Mouse (Mus musculus) adrenal gland, adult 18-20 months (tissue): ENCODE data around the gene Dlgap1. TPM values are rescaled to one million over a fixed set of nuclear protein-coding genes. Genes with fewer than 3 reads are reported as not detected.
A peak's percentile ranks its signal among the peaks of the same experiment; 100 is the strongest.

Source experiments
- DNase-seq, 2 experiments: peaks; one replicate each; pipeline ENCODE4 v3.0.0; 2021 to 2022; ENCODE audit warnings: low spot score in 2 of 2
- total RNA-seq, 2 experiments: library from RNA; stranded (reverse); gene quantifications; 1 replicate in 1 of 2; 2 replicates in 1 of 2; pipeline ENCODE4 v1.2.3; 2021

Gene Dlgap1
- total RNA-seq, 2 experiments from 2014 or later: 21.6 to 40.4 TPM

DNA sequence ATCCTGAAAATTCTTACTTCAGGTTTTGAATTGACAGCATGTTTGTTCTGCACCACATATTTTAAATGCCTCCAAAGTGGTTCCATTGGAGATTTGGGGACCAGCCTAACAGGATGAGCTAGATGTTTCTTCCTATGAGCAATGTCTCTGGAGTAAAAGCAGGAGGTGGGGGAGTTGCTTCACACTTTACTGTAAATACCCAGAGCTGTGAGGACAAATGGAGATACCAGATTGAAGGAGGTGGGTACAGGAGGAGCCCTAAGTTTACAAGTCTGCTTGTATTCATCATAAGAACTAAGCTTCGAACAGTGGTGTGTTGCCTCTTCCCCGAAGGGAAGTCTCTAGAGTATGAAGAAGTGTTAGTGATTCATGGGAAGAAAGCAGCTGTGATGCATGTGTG lies 201.0 kb downstream of the Dlgap1 start:
- no peak for DNase-seq

DNA sequence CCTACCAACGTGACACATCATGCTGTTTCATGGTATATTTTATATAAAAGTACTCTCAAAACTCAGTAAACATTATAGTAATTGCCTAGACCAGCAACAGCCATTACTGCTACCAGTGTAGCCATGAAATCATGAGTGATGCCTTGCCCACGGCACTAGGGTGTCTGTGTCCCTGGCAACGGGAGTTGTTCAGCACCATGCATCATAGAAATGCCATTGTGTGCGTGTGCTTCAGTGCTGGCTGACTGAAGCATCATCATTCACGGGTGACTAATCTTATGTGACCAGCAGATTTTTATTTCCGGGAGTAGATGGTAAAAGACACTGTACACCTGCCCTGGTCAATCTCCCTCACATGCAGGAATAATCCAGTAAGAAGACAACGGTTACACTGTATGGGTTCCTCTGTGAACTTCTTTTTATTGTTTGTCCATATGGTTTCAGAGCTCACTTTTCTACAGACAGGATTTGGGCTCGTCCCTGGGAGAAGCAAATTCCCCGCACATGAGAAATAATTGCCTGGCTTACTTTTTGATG lies 203.7 kb downstream of the Dlgap1 start:
- DNase-seq: no peak

DNA sequence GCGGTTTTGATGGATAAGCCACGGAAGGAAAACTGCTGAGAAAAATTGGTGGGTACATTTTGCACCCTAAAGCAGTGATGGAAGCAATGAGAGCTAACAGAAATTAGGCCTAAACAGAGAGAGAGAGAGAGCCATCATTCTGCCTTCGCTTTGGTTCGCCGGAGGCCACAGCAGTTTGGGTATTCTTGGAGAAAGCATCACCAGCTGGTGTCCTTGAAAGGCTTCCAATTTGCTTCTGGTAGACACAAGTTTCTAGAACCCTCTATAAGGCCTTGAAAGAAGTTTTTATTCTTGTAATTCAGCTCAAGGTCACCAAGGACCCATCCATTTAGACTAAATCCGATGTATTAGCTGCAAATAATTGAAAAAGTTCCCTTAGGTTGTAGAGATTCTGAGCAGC lies 205.0 kb downstream of the Dlgap1 start:
- no peak for DNase-seq

DNA sequence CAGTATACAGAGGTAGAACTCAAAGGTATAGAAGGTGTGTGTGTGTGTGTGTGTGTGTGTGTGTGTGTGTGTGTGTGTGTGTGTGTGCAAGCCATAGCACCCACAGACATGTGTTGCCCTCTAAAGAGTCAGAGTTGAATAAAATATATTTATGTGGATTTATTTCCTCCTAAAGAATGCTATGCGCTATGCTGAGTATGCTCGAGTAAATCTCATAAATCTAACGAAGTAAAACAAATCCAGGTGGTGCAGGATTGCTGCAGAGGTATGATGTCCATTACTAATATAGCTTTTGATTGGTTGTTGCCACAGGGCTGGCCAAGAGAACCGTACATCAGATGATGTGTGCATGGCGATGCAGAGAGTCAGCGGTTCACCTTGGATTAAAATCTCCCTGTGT lies 222.4 kb downstream of the Dlgap1 start:
- no peak for DNase-seq

DNA sequence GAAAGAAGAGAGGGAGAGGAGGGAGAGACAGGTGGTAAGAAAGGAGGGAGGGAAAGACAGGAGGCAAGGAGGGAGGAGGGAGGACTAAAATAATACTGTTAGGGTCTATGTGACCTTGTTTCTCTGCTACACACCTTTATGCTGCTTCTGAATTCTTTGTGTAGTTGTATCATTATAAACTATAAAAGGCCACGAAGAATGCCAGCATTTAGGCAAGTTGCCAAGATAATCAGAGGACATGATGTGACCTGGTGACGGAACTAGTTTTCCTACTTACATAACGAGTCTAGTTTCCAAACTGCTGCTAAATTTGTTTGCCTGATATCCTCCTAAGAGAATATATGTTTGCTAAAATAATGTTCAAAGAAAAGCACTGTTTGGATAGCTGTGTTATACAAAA lies 254.0 kb downstream of the Dlgap1 start:
- no peak for DNase-seq

DNA sequence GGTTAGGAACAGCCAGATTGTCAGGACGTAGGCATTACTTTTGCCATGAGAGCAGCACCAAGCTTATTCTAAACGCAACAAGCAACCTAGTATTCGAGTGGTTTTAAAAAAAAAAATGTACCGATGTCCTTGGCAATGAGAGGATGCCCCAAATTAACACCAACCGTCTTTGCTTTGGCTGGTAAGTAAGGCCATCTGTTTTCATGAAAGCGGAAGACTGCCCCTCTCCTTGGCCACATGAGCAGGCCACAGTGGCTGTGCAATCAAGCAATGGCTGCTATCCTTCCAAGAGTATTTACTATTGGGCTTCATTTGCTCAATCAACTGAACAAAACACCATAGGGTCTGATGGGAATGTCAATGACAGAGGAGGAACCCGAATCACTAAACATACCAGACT lies 278.5 kb downstream of the Dlgap1 start:
- no peak for DNase-seq

DNA sequence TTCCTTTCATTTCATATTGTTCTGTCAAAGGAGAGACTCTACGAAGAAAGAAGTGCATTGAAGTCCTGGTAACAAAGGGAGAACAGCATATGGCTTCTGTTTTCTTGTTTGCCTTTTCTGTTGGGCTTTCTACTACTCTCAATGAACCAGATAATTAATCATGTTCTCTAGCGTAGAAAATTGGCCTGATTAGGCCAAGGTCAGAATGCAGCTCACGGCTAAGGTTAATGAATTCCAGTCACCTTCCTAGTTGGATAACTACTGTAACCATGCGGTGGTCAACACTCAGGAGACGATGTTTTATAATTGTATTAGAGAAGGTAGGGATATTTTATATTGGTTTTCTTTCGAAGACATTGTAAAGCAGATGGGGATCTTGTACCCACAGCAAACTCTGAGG lies 279.4 kb downstream of the Dlgap1 start:
- no peak for DNase-seq

DNA sequence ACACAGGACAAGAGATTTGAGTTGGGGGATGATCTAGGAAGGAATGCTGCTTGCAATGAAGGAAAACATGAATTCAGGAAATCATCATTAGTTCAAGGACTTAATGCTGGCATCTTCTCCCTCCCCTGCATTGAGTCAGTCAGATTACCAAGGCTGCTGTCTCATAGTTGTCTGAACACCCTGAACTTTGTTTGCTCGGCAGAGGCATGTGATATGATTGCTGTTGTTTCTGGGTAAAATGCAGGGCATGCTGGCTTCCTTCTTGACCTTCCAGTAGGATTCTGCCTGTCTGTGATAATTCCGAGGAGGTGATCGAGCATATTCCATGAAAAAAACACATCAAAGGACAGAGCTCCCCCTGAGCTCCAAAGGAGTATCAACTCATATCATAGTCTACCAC lies 283.6 kb downstream of the Dlgap1 start:
- peak; percentile 24 to 27 for DNase-seq

DNA sequence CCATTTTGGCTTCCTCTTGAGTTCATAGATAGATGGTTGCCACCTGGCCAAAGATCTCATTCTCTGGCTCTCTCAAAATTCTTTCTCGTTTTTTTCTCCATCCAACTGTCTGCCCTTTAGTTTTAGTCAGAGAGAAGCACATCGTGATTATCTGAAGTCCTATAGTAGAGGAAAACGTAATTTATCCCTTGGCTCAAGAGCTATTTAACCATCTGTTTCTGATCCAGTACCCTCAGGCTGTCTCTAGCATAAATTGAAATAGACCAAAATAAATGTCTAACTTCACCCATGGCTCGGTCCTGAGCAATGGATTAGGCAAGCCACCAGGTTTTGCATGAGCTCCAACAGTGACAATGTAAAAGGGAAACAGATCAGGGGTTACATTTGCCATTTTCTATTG lies 287.5 kb downstream of the Dlgap1 start:
- no peak for DNase-seq

DNA sequence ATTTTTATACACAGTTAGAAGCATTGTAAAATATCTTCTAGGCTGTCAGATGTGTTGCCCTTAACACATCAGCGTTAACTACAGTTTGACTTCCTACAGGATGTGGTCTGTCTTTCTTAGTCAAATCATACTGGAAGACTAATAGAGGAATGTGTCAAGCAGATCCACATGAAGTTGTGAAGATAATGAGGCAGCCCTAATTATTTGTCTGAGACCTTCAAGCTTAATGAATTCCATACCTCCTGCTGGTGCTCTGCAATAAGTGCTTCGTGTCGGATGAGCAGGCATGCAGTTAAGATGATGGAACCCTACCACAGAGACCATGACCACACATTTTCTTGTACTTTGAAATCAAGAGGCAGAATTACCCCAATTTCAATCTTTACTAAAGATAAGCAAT lies 294.3 kb downstream of the Dlgap1 start:
- DNase-seq: no peak

DNA sequence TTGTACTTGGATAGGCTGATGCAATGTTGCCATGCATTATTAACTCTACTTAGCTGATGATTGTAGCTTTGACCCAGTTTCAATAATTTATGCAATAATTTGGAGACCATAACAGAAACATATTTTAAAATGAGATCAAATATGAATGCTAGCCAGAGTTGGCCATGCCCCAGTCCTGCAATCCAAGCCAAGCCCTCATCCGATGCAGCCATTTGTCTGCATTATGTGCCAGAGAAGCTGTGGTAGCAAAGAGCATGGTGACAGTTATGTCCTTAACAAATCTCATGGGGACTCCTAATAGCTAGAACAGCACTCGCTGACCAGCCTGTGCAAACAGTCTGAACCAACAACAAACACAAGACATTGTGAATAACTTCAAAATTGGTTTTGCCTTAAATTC lies 303.3 kb downstream of the Dlgap1 start:
- DNase-seq: no peak

DNA sequence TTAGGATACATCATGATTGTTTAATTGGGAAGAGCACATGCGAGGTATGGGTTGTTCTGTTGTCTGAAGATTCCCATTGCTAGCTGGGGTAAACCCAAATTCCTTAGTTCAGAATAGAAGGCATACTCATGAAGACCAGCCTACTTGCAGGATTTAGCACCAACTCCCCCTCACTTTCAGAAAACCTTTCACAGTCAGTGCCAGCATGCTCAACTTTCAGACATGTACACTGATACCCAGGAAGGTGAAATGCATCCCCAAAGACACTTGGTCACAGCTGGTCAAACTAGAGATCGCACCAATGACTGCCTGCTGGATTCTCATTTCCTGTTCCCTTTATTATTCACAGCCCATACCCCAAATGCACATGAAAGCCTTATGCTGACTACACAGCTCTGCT lies 318.8 kb downstream of the Dlgap1 start:
- no peak for DNase-seq

DNA sequence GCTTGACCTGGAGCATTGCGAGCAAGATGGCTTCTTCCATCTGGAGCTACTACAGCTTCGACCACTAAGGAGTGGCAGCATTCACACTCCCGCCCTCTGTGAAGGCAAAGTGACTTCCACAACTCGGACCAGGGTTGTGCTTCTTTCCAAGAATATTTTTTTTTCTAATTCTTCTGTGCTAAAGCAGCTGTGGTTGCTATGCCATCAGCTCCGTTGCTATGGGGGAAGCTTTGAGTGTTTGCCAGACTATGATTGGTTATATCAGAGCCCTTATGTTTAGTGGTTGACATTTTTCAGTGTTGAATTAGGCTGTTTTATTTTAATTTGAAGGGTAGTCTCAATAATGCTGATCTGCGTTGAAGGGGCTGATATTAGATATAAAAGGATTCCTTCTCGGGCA lies 325.2 kb downstream of the Dlgap1 start:
- DNase-seq: no peak

DNA sequence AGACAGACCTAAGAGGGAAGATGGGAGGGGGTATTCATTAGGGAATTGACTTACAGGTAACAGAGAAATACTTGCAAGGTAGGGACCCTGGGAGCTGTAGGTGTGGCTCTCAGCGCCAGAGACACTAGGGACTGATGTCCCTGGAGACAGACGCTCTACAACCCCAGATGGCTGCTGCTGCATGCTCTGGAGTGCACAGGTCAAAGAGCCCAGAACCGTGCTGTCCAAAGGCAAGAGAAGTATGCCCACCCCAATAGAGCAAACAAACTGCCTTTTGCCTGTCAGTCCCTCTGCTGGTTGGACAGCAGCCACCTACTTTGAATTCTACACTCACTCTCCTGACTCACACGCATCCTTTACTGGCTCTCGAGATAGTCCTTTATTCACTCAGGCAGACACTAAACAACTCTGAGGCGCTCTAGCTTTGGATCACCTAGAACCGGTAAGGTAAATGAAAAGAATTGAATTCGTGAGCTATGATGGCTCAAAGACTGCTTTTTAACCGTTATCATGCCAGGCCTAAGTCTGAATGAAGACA lies 333.1 kb downstream of the Dlgap1 start:
- no peak for DNase-seq

DNA sequence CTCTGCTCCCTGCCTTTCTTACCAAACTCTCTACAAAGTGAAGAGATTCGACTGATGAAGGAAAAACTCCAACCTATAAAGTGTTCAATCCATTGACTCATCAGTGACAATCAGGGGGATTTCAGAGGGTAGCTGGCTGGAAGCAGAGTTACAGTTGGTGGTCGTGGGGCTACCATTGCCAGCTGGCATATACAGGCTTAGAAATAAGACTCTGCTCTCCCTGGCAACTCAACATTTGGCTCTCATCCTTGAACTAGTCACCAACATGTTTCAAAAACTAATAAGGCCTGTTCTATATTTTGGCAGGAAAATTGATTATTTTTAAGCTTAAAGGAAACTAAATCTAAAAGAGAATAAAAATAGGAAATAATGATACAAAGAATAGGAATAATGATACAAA lies 333.8 kb downstream of the Dlgap1 start:
- DNase-seq: no peak

DNA sequence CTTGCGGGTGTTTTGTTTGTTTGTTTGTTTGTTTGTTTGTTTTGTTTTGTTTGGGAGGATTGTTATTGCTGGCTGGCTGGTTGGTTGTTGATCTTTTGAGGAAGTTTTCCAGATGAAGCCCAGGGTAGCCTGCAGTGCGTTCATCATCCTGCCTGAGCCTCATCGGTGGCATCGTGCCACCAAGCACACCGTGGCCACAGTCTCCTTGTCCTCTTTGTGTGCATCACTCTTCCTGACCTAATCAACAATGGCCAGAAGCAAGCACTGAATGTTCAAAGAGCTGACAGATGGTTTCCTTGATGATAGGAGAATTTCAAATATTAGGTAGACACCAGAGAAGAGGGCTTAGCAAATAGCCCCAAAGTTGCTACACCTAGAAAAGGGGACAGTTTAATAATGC lies 336.1 kb downstream of the Dlgap1 start:
- no peak for DNase-seq

DNA sequence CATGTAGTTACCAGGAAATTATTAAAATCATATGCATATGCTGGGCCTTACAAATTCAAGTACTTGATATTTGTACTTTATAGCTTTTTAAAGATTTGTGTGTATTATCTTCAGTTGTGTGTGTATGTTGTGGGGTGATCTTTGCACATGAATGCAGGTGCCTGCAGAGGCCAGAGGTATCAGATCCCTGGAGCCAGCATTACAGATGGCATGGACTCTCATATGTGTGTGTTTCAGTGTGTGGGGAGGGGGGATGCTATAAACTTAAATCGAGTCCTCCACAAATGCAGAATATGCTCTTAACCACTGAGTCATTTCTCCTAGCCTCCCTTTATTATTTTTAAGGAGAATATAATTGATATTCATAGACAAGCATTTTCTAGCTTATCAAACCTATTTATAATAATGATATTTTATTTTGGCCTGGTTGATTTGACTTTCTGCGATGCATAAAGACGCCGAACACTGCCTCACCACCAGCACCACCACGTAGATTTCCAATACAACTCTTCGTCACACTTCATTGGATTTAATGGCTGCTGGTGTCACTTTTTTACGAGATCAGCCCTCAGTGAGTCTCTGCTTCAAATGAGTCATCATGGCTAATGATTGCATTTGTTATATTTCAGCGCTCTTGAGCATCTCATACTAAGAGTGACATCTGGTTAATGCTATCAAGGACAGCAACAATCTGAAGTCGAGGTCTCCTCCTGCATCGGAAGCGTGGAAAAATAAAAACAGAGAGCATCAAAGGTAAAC lies 338.7 kb downstream of the Dlgap1 start:
- no peak for DNase-seq

DNA sequence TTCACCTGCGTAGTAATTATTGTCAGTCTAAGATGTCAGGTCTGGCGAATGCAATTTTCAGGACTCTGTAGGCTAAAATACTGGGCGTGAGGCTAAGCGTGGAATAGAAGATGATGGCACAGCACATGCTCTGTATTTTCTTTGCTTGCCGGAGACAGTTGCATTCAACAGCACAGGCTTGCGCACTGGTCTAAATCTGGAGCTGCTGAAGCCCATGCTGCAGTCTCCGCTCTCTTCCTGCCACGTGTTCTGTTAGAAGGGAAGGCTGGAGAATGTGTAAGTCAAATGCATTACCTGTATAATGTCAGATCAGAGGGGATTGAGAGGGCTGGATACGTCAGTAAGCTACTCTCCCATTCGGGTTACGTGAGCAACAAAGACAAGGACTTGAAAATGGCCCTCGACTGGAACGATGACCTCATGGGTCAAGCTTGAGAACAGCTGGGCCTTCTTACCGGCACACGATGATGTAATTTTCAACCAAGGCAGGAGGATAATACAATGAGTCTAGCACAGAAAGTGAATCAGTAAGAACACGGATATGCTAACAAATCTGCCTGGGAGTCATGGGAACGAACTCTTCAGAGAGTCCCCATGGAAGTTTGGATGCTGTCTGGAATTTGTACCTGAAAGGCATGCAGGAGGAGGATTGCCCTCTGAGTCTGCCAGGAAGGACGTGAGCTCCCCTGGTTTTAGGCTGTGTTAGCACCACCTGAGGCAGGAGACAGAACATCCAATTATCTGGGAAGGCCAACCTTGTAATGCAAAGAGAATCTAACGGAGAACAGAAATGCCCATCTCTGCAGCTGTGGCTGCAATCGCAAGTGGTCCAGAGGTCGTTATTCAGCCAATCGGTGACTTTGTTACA lies 339.7 kb downstream of the Dlgap1 start:
- no peak for DNase-seq

DNA sequence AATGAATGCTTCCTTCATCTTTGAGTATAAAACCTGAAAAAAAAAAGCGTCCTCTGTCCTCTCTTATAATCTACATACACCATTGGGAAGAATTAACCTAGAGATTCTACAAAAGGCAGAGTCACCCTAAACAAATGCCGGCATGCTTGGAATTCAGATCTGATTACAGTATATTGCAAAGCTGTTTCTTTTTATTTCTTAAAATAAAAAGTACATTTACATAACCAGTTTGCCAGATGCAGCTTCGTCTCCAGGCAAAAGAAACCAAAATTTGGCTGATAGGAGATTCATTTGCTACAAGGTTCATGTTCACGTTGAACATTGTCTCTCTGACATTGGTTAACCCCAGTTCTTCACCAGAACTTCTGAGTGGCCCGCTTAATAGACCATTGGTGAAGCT lies 347.5 kb downstream of the Dlgap1 start:
- no peak for DNase-seq

DNA sequence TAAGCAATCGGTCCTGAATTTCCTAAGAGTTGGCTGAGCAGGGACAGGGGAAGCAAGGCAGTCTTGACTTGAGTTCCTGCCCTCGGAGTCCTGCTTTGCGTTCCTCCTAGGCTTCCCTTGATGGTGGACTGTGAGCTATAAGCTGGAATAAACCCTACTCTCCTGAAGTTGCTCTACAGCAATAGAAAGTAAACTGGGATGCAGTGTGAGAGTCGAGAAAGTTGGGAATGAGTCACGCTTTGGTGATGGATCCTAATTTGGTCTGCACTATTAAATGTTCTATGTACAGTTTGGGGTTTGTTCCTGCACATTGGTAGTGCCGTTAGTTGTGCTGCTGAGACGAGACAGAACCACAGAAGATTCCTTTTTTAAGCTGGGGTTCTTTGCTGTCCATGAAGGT lies 348.9 kb downstream of the Dlgap1 start:
- no peak for DNase-seq

DNA sequence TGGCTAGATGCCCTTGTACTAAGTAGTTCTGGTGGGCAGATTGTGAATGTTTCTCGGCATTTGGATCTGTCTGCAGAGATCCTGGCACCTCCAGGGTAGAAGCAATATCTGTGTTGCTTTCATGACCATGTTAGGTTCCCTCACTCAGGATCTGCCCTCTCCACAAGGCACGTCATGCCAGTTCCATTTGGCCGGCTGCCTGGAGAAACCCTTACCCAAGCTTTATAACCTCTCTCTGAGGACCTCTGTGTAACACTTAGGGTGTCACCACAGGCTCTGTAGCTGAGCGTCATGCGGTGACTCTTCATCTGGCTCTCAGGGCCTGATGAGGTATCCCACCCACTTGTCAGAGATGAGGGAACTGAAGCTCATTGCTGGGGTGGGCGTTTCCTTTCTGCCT lies 353.1 kb downstream of the Dlgap1 start:
- DNase-seq: no peak

DNA sequence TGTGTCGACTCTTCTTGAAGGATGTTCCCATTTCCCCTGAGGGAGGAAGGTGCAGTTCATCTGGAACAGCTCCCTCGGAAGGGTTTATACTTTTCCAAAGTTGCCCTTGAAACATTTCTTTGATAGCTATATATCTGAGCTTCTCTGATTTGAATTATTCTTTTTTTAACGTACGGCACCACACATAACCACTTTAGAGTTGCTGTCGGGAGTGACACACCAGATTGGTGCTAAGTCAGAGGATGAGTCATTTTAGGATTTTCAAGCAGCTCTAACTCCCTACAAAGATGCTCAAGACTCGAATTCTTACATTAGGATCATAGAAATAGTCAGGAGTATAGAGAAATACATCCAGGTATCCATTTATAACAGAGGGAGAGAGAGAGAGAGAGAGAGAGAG lies 364.6 kb downstream of the Dlgap1 start:
- DNase-seq: no peak
